Mouse (Mus musculus) left cerebral cortex, postnatal 14 days (tissue): ENCODE results near the gene Gsto1. TPM values are rescaled to one million over a fixed set of nuclear protein-coding genes. Genes with fewer than 3 reads are reported as not detected.
"Not testable (repeated sequence)": the region's sequence is repeated elsewhere in the genome, so short reads cannot be mapped to it uniquely, and the experiment has no call there.

Source experiments
- DNase-seq, 2 experiments: peaks; one replicate each; pipeline ENCODE4 v3.0.0; 2021 to 2022; ENCODE audit warnings: low spot score in 2 of 2, mixed read lengths in 1 of 2
- intact Hi-C: fragments of 180-260 bp; cut with DNase I; formaldehyde crosslinking; loops from one replicate; pipeline ENCODE4 v1.15.1; 2025
- long read RNA-seq, 2 experiments: library from polyadenylated mRNA; stranded (forward); transcript quantifications; one replicate each; pipeline ENCODE4 v2.0.0; 2021
- total RNA-seq, 2 experiments: library from RNA; stranded (reverse); gene quantifications; 2 replicates each; pipeline ENCODE4 v1.2.3; 2021

The Gsto1 gene
- total RNA-seq, result 10 to 100 TPM; 58.1 to 62.5 TPM
- long read RNA-seq, experiment 1, transcript Gsto1-201 (6 exons, 1,182 nt), result major isoform, 47 of 53 reads
- long read RNA-seq, experiment 1, partial matches to known transcripts, result 4 of 53 reads
- long read RNA-seq, experiment 1, other reads (novel, unspliced or antisense), result 1 of 53 reads
- long read RNA-seq, experiment 2, transcript Gsto1-201 (6 exons, 1,182 nt), result major isoform, 45 of 46 reads
- long read RNA-seq, experiment 2, partial matches to known transcripts, result 1 of 46 reads
- long read RNA-seq, experiment 2, other reads (novel, unspliced or antisense), result 0 of 46 reads

DNA sequence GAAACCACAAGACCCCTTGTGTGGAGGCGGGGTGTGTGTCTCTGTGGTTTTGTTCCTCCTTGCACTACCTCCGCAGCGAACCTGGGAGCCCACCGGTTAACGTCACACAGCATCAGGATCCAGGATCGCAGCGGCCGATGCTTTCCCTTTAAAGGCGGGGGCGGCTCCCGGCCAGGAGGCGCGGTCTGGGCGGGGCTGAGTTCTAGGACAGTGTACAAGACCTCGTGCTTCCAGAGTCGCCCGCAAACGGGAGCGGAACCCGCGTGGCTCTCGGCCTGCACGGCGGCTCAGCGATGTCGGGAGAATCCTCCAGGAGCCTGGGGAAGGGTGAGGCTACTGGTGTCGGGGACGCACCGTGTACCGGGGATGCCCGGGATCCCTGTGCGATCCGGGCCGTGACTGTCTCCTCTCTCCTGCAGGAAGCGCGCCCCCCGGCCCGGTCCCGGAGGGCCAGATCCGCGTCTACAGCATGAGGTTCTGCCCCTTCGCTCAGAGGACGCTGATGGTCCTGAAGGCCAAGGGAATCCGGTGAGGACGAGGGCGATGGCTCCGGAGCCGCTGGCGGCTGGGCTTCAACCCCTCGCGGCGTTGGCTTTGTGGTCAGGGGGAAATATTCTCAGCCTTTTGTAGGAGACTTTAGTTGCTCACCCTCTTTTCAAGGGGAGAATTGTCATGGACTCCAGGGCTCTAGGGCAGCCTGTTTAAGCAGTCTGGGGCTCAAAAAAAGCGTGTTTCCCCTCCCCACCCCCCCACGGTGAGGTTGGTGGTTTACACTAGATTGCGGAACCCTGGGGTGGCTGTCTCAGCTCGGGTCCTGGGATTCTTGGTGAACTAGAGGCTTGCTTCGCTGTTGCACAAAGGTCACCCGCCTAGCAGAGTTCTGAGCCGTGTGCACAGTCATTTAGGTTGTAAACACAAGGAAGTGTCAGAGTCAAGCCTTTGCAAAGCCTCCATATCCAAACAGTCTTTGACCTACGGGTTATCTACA lies at the start of gene Gsto1:
Gene Gsto1, plus strand, starts transcription at position 175 of the 988 bp plus-strand sequence.
- DNase-seq, result peak; percentile 87
- intact Hi-C loops, result loop anchor here (1.0 kb wide), 1 partner anchor 10 kb away; the partner anchor contains the start of gene Gsto2

DNA sequence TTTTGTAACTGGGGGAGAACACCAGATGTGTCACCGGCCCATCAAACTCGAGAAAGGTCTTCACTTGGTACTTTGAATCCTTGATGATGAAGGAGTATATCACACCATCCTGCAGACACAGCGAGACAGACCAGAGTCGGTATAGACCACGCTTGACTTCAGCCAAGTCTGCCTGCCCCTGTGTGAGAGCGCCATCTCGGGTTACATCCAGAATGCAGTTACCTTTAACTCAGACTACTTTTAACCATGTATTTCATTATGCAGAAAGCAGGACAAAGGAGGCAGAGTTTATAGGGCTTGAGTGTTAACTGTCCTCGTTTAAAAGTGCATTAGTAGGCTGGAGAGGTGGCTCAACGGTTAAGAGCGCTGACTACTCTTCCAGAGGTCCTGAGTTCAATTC lies 42.7 kb upstream of the Gsto1 start:
- intact Hi-C loops, result no loop called here

DNA sequence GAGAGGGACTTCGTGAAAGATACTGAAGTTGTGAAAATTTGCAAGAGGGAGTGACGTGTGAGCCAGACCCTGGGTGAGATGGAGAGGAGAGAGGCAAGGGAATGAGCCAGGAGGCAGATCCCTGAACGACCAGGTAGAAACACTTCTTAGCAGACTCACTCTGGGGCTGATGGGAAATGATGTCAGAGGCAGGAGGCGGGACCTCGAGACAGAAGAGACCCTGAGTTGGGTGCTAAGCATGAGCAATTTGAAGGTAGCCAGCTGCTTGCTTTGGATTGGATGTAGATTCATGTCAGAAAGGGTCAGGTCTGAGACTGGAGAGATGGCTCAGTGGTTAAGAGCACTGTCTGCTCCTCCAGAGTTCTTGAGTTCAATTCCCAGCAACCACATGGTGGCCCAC lies 40.0 kb upstream of the Gsto1 start:
- no peak for DNase-seq
- intact Hi-C loops, result no loop called here

More for the DNA sequence above, 42.7 kb upstream of the Gsto1 start:
- DNase-seq, result no peak

DNA sequence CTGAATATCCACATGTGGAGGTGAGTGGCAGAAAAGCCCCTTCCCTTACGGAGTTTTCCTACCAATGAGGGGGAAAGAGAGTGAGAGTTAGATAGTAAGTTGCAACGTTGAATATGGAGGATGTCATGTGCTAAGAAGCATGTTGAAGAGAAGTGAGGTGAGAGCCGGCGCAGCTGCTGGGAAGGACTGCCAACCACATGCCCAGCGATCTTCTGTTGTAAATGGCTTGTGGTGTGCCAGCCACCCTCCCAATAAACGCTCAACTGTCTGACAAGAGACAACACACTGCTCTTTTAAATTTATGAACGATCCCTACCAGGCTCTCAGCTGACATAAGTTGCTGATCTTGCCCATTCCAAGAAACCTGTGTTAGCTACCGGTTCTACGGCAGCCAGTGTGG lies 37.1 kb upstream of the Gsto1 start:
- intact Hi-C loops, result no loop called here
- DNase-seq, result peak in 1 of 2 experiments; percentile 25

DNA sequence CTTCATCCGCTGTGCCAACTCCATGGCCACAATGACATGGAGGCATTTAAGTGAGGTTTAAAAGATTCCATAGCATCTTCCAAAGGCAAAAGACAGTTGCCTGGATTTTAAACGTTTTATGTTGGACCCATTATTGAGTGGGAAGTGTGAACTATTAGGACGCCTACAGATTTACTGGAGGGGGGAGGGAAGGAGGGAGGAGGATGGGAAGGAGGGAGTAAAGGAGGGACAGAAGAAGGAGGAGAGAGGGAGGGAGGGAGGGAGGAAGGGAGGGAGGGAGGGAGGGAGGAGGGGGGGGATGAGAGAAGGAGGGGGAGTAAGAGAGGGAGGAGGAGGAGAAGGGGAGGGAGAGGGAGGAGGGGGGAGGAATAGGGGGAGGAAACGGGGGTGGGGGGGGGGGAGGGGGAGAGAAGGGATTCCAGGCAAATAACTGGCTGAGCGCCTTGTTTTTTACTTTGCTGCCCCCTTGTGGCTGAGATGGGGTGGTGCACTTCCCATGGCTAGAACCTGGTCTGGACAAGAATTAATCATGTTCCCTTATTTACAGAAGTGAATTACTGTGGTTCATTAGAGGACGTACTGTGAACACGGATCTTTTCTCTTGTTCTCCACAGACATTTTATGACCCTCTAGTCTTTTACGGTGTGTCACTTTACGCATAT lies 33.8 kb upstream of the Gsto1 start:
- intact Hi-C loops, result loop anchor here (1.0 to 10.0 kb wide), 3 partner anchors 162 to 466 kb away; no protein-coding TSS in a partner anchor
- DNase-seq, result peak; percentile 80 to 82

DNA sequence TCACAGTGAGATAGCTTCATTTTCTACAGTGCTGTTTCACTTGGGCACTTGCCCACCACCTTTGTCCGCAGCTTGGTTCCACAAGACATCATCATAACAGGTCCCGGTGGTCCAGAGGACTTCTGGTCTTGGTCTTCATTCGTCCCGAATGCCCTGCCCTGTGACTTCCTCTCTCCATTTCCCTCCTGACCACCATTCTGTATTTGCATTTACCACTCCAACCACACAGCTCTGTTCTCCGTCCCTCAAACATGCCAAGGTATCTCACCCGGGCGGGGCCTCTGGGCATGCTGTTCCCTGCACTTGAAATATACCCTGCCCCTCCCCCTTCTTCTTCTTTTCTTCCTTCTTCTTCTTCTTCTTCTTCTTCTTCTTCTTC lies 33.3 kb upstream of the Gsto1 start:
- DNase-seq, result no peak
- intact Hi-C loops, result loop anchor here (1.0 to 10.0 kb wide), 3 partner anchors 162 to 467 kb away; no protein-coding TSS in a partner anchor

DNA sequence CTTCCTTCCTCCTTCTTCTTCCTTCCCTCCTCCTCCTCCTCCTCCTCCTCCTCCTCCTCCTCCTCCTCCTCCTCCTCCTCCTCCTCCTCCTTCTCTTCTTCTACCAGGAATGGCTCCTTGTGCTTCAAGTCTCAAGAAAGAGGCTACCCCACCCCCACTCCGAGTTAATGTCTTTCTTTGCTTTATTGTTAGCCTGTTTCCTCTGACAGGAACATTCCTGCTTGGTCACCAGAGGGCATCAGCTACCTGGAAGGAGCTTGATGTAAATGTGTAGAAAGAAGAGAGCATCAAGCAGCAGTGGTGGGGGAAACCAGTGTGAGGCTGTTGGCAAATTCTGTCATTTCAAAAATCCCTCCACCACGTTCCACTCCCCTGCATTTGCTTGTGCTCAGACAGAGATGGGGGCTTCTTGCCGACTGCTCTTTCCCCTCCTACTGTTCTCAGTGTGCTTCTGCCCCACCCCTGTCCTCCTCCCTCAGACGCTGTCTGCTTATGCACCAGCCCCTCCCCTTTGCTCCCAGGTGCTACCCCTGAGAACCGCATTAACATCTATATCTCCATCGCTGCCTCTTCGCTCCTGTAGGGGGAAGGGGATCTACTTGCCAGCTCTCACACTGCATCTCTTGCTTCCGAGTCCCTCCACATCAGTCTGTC lies 32.5 kb upstream of the Gsto1 start:
- intact Hi-C loops, result loop anchor here (10.0 kb wide), 1 partner anchor 467 kb away; no protein-coding TSS in a partner anchor

DNA sequence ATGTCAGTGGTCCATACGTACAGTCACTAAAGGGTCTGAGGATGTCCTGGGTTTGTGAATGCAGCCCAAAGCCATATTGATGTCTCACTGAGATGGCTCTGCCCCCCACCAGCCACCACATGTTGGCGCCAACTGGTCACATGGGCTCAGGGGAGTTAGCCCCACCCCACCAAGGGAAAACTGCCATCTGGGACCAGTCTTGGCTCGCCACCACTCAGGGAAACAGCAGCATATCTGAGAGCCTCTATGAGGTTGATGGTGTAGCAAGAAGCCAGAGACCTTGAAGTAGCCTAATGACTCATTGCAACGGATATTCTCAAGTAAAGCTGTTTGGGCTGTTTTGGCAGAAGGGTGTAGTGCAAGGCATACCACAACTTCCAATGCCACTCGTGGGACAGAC lies 30.7 kb upstream of the Gsto1 start:
- DNase-seq, result no peak
- intact Hi-C loops, result loop anchor here (10.0 kb wide), 1 partner anchor 469 kb away; no protein-coding TSS in a partner anchor

More for the DNA sequence above, 32.5 kb upstream of the Gsto1 start:
- DNase-seq, result no peak

DNA sequence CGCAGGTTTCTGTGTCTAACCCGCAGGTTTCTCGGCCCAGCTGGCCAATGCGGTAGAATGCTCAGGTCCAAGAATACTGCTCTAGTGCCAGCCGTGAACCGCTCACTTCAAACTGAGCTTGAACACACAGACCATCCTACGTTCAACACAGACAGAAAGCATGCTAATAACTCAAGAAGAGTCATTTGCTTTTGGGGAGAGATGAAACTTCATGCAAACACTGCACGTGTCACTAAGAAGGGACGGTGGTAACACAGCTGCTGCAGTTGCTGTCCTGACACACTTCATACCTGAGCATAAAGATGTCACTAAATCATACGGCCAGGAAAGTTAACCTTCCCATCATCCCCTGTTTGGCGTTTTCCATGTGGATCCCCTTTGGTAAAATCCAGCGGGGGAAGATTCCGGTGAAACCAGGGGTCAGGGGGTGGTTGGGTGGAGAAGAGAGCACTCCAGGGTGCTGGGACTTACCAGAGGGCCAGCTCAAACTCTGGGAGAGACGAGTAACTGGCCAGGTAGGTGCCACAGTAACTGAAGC lies 24.8 kb upstream of the Gsto1 start:
- DNase-seq, result no peak
- intact Hi-C loops, result loop anchor here (10.0 kb wide), 1 partner anchor 475 kb away; no protein-coding TSS in a partner anchor

DNA sequence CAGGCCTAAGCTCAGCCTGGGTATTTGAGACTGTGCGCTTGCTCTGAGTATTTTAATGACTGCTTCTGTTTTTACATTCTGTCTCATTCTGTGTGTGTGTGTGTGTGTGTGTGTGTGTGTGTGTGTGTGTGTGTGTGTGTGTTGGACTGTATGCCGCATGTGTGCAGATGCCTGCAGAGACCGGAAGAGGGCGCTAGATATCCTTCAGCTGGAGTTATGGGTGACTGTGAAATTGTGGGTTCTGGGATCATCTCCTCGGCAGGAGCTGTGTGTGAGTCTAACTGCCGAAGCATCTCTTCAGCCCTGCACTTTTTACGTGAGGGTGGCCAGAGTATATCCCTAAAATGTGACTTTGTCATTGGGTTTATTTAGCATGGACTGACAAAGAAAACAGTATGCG lies 23.7 kb upstream of the Gsto1 start:
- DNase-seq, result no peak
- intact Hi-C loops, result no loop called here

DNA sequence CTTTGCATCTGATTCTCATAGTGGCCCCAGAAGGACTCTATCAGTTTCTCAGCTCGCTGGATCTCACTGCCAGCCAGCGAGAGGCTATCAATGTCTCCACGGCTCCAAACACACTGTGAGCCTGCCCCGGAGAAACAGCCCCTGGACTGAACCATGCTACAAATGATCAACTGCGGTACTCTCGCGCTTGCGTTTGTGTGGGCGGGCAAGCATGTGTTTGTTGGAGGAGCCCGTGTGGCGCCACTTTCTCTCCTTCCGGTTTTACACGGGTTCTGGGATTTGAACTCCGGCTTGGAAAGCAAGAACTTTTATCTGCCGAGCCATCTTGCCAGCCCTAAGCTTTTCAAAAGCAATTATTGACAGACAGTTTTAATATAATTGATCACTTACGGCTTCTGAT lies 22.5 kb upstream of the Gsto1 start:
- no peak for DNase-seq
- intact Hi-C loops, result no loop called here

DNA sequence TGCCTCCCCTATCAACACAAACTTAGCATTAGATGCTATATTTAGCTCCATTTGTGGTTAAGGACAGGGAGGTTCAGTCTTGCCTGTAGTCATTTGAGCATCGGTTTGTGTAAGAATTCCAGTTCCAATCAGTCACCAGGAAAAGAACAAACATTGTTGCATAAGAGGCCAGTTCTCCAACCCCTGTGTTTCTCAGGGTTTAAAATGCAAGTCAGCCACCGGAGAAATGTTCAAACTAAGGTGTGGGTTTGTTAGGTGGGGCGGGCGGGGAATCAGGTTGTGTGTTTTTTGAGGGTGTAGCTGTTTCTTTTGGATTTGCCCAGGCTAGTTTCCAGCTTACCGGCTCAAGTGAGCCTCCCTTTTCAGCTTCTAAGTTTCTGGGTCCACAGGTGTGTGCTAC lies 20.2 kb upstream of the Gsto1 start:
- intact Hi-C loops, result no loop called here
- no peak for DNase-seq

DNA sequence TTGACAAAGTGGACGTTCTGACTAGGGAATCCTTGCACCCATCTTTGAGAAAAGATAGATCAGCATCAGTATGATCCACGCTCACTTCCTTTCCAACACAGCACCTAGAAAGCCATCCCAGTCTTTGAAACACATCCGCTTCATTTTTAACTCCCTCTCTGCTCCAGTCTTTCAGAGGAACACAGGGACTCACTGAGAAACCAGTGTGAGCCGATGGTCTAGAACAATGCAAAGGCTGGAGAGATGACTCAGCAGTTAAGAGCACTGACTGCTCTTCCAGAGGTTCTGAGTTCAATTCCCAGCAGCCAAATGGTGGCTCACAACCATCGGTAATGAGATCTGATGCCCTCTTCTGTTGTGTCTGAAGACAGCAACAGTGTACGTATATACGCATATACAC lies 19.0 kb upstream of the Gsto1 start:
- intact Hi-C loops, result no loop called here
- no peak for DNase-seq

DNA sequence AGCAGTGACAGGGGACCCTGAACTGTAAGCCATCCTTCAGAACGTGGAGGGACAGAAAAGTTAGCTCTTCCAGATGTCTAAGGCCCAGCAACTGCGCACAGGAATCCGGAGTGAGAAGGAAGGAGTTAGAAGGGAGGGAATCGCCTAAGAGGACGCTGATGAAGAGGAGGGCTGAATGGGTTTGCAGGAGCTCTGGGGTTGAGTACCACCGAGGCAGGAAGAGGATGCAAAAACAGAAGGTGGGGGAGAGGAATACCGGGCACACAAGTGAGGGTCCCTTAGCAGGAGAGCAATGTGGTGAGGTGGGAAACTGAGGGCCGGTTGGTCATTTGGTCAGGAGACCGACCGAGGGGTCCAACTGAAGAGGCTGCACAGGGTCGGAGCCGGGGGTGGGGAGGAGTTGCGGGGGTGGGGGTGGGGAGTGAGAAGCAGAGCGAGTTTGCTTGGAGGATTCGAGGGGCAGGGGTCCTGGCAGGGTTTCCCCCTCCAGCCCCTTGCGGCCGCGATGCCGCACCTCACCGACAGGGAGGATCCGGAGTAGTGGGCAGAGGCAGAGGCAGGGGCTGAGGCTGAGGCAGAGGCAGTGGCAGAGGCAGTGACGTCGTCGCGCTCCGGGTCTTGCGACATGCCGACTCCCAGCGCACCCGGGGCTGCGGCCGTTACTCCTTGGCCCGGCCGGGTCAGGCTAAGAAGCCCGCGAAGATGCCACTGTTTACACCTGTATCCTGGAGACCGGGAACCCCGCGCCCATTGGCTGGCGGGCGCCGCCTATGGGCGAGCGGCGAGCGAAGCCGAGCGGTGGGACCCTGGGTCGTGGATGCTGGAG lies 17.9 kb upstream of the Gsto1 start:
- intact Hi-C loops, result no loop called here
- DNase-seq, result peak; percentile 53 to 58

DNA sequence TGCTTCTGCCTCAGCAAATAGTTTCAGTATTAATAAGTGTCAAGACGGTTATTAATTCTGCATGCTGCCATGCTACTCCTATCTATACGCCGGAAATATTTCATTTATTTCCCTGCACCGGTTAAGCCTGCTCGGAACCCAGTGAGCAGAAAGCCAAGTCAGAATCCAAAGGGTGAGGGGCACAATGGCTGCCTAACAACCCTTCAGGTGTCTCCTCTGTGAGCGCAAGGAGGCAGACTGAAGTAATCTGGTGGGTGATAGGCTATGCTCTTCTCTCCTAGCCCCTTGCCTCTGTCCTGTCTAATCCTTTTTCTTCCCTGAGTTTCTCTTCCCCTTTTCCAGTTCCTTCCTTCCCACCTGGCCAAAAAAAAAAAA lies 17.3 kb upstream of the Gsto1 start:
- intact Hi-C loops, result no loop called here
- DNase-seq, result no peak

DNA sequence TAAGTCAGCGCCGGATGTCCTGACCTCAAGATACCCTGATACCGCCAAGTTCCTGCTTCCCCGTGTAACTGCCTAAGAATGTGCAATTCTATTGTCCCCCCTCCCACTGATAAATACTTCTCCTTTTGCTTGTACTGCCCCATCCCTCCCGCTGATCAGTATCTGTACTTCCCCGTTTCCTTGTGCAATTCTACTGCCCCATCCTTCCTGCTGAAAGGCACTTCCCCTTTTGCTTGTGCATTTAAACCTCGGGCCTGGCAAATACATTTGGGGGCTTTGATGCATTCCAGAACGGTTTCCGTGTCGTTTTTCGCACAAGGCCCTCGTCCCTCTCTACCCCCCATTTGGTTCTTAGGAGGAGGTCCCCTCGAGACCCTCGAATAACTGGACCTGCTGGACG lies 13.5 kb upstream of the Gsto1 start:
- intact Hi-C loops, DNase-seq: not testable (repeated sequence)

DNA sequence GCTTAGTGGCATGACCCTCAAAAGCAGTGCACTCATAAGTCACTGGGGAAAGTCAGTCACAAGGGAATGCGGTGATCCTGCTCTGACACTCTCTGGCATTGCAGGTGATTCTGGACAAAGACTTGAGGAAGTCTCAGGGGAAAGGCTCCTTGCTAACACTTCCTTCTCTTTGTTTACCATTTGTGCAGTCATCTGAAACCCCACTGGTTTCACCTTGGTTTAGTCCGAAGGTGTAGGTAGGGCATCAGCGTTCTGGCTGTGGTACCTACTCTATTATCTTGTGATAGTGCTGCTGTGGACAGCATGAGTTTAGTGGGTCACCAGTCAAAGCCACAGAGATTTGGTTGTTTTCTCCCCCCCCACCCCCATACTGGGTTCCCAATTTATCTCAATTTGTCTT lies 5.0 kb upstream of the Gsto1 start:
- no peak for DNase-seq
- intact Hi-C loops, result no loop called here

DNA sequence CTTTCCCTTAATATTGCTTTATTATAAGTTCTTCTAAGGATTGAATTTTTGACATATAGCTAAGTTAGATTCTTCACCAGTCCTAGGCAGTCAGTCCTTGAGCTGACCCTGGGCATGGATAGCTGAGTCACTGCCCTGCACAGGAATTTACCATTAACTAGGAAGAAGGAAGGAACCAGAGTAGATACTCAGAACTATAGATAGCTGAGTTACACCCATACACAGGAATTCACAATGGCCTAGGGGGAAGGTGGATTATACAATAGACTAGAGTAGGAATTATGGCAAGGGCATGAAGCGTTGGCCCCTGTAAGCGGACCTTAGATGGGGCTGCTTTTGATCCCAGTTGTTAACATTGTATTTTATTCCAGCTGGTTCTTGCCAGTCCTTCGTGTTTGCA lies 2.6 kb upstream of the Gsto1 start:
- intact Hi-C loops, DNase-seq: not testable (repeated sequence)
